Mouse (Mus musculus) limb, embryonic 13.5 days (tissue): ENCODE data around the gene Rtp2. TPM values are rescaled to one million over a fixed set of nuclear protein-coding genes. Genes with fewer than 3 reads are reported as not detected.
"Not testable (repeated sequence)": the region's sequence is repeated elsewhere in the genome, so short reads cannot be mapped to it uniquely, and the experiment has no call there.

ENCODE experiments used
- ATAC-seq: fragments of 200-750 bp; cut with Nextera tagmentation; 2 replicates; pipeline ENCODE4 v1.8.0; 2017; ENCODE audit warnings: low read depth, moderate number of reproducible peaks, moderate TSS enrichment; ENCODE audit not compliant: low FRiP score
- H3K27ac ChIP-seq: fragments of 300-500 bp; sonication (generic); 2 replicates; pipeline ENCODE4 v1.5.1; 2015; ENCODE audit warnings: inconsistent platforms, mild to moderate bottlenecking, moderate library complexity
- H3K27me3 ChIP-seq: fragments of 300-500 bp; sonication (generic); 2 replicates; pipeline ENCODE4 v1.6.1; 2015; ENCODE audit warnings: mild to moderate bottlenecking, inconsistent platforms
- H3K36me3 ChIP-seq: fragments of 300-500 bp; sonication (generic); 2 replicates; pipeline ENCODE4 v1.6.1; 2015; ENCODE audit warnings: inconsistent platforms, mild to moderate bottlenecking, moderate library complexity
- H3K4me1 ChIP-seq: fragments of 300-500 bp; sonication (generic); 2 replicates; pipeline ENCODE4 v1.6.1; 2015; ENCODE audit warnings: inconsistent platforms
- H3K4me2 ChIP-seq: fragments of 300-500 bp; sonication (generic); replicated peaks from 2 replicates; pipeline ENCODE4 v1.6.1; 2015; ENCODE audit warnings: inconsistent platforms, mild to moderate bottlenecking, moderate library complexity
- H3K4me3 ChIP-seq: fragments of 300-500 bp; sonication (generic); 2 replicates; pipeline ENCODE4 v1.5.1; 2015; ENCODE audit warnings: moderate library complexity, mild to moderate bottlenecking, inconsistent platforms
- H3K9ac ChIP-seq: fragments of 300-500 bp; sonication (generic); 2 replicates; pipeline ENCODE4 v1.6.1; 2015; ENCODE audit warnings: mild to moderate bottlenecking, inconsistent platforms
- H3K9me3 ChIP-seq: fragments of 300-500 bp; sonication (generic); 2 replicates; pipeline ENCODE4 v1.6.1; 2016; ENCODE audit warnings: inconsistent platforms
- whole genome bisulfite sequencing: fragments of 180-500 bp; shearing (Covaris S2); methylation state at CpG from one replicate; pipeline ENCODE4 v1.1.7; 2015; 5-methylcytosine and 5-hydroxymethylcytosine counted together
- polyA plus RNA-seq: library from polyadenylated mRNA; unstranded; fragments of >200 nt; fragmentation: Nextera tagmentation; extraction: Ambion mirVana; gene quantifications from 2 replicates; pipeline ENCODE4 v1.2.1, GENCODE M21; 2015

The Rtp2 gene
- polyA plus RNA-seq, 1 experiment from 2014 or later = not detected

DNA sequence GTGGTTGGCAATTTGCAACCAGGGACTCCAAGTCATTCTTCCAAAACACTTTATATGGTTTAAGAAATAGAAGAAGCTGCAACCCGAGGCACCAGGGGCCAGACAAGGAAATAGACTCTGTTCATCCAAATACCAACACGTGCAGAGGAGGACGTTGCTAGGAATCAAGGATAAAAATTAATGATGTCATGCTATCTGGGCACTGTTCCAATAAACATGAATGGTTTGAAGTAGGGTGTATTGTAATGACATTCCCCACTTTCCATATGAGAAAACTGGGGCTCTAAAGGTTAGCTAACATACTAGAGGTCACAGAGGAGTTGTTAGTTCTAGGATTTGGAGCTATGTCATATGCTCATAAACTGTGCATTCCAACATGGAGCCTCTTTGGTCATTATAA lies 12.6 kb upstream of the Rtp2 start:
- 40% methylated on average over 3 of the region's 3 CpGs for WGBS
- no peak overlapping the region for H3K4me3 ChIP-seq
- H3K4me1 ChIP-seq = no peaks in the 10 kb centered on the region
- ATAC-seq = no peak
- H3K4me2 ChIP-seq = no peak overlapping the region
- H3K27me3 ChIP-seq = no peaks in the 10 kb centered on the region
- no peaks in the 10 kb centered on the region for H3K36me3 ChIP-seq
- H3K9ac ChIP-seq = no peak overlapping the region
- no peaks in the 10 kb centered on the region for H3K9me3 ChIP-seq
- H3K27ac ChIP-seq = no peak overlapping the region

DNA sequence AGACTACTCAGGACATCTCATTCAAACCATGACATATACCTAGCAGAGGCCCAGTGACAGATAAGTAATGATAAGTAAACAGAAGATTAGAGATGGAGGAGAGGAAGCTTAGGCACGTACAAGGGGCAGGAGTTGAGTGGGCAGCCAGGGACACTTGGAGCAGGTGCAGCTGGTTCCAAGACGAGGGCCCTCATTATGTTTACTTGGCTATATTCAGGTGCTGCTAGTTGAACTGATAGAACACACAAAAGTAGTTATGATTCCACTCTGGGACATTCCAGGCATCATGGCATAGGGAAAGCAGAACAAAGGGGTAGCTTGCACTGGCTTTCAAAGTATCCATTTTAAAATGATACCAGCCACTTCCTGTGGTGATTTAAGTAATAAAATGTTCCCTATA lies 2.2 kb upstream of the Rtp2 start:
- ATAC-seq = no peak
- WGBS = 86% methylated on average over 2 of the region's 2 CpGs
- H3K4me1 ChIP-seq = no peaks in the 10 kb centered on the region
- no peak overlapping the region for H3K4me3 ChIP-seq
- H3K27ac ChIP-seq = no peak overlapping the region
- H3K4me2 ChIP-seq = no peak overlapping the region
- no peaks in the 10 kb centered on the region for H3K27me3 ChIP-seq
- H3K9ac ChIP-seq = no peak overlapping the region
- H3K36me3 ChIP-seq = no peaks in the 10 kb centered on the region
- no peaks in the 10 kb centered on the region for H3K9me3 ChIP-seq

DNA sequence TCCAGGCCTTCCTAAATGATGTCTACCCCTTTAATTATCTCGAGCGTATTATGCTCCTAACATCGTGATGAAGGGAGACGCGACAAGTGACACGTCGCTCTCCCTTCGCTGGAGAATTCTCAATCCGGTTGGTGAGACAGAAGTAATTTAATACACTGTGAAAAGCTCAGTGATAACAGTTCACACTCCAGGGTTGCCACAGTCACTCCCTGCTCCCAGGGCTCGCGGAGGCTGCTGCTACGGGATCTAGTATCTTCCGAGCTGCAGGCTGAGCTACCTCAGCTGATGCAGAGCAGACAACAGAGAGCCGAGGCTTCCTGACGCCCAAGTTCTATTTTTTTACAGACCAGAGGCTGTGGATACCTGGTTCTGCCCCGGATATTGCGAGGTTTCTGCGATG lies 919 bp downstream of the Rtp2 start:
- no peaks in the 10 kb centered on the region for H3K27me3 ChIP-seq
- H3K4me3 ChIP-seq = no peak overlapping the region
- no peak for ATAC-seq
- H3K27ac ChIP-seq = no peak overlapping the region
- H3K4me2 ChIP-seq = no peak overlapping the region
- H3K9me3 ChIP-seq = no peaks in the 10 kb centered on the region
- 73% methylated on average over 18 of the region's 18 CpGs for WGBS
- no peaks in the 10 kb centered on the region for H3K4me1 ChIP-seq
- H3K9ac ChIP-seq = no peak overlapping the region
- H3K36me3 ChIP-seq = no peaks in the 10 kb centered on the region

DNA sequence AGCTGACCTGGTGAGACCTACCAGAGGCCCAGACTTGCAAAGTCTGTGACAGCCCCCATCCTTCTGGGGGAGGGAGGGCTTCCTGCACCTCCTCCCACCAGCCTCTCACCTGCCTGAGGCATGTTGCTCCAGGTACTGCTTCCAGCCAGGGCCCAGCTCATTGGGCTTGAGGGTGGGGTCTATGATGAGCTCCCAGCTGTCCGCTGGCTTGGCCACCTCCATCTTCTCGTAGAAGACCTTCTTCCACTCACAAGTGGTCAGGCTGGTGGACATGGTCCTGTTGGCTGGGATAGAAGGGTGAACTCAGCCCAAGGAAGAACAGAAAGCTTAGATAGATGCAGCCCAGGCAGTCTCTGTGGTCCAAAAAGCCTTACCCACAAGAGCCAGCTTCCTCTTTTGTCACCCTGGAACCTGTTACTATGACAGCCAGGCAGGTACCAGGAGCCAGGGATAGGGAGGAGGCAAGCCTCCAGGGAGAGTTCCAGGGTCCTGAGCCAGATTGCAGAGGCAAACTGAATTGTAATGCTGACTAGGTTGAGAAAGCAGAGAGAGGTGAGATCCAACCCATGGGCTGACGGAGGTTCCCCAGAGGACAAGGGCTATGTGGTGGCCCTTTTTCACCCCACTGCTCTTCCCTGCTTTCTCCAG lies 1.6 kb downstream of the Rtp2 start:
- WGBS = 81% methylated on average over 3 of the region's 3 CpGs
- no peak for ATAC-seq
- no peak overlapping the region for H3K9ac ChIP-seq

DNA sequence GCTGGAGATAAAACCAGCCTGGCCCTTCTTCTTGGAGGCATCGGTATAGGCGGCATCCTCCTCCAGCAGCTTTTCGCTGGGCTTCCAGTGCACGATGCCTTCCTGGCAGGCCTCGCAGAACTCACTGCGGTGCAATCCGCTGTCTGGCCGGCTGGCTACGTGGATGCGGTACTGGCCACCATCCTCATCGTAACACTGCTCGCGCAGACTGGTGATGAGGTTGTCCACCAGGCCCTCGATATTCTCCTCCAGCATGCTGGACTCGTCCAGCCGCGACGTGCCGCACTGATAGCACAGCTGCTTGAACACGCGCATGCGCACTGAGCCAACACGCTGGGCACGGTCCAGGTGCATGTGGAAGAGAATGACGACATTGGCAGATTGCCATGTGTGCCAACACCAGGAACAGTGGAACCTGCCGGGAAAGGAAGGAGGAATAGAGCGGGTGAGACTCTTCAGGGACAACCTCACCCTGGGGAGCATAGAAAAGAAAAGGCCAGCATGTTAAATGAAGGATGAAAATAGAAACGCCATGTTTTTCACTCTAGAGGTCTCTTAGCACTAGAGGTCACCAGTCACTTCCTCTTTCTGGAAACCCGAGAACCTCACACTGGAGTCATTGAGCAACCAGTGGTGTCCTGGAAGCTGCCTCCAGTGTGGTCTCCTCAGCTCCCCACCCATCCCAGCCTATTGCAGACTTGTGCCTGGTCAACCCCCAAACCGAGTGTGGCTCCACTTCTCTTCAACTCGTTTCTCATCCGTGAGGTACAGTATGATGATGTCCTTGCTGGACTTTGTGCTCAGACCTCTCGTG lies 4.7 kb downstream of the Rtp2 start:
- Histone ChIP-seq H3K9ac (no peak overlapping the region), H3K4me2 (no peak overlapping the region), H3K27me3 (no peaks in the 10 kb centered on the region), H3K4me1 (no peaks in the 10 kb centered on the region), H3K9me3 (no peaks in the 10 kb centered on the region), H3K27ac (no peak overlapping the region), H3K4me3 (no peak overlapping the region), H3K36me3 (no peaks in the 10 kb centered on the region)
- ATAC-seq = no peak
- WGBS = 89% methylated on average over 33 of the region's 33 CpGs

More for the DNA sequence above, 1.6 kb downstream of the Rtp2 start:
- Histone ChIP-seq H3K4me2 (no peak overlapping the region), H3K27ac (no peak overlapping the region), H3K9me3 (no peaks in the 10 kb centered on the region), H3K36me3 (no peaks in the 10 kb centered on the region), H3K4me1 (no peaks in the 10 kb centered on the region), H3K27me3 (no peaks in the 10 kb centered on the region), H3K4me3 (no peak overlapping the region)

DNA sequence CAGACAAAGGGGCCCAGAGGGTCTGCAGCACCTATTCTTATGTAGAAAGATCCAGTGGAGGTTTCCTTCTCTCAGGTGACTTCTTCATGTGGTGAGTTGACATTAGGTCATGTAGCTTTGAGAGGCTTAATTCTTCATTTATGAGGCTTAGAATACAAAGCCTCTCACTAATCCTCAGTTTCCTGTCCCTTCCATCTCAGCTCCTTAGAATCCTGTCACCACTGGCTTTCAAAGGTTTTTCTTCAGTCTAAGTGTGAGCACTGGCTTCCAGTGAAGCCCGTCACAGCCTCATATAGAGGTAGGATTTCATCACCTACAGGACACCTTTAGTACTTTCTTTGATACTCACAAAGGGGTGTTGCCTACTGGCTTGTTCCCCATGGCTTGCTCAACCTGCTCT lies 9.3 kb downstream of the Rtp2 start:
- no peak for ATAC-seq
- Histone ChIP-seq H3K36me3 (no peaks in the 10 kb centered on the region), H3K9me3 (no peaks in the 10 kb centered on the region), H3K9ac (no peak overlapping the region), H3K27ac (no peak overlapping the region), H3K4me1 (no peaks in the 10 kb centered on the region), H3K4me3 (no peak overlapping the region), H3K4me2 (no peak overlapping the region), H3K27me3 (no peaks in the 10 kb centered on the region)
- 62% methylated on average over 1 of the region's 1 CpGs for WGBS

DNA sequence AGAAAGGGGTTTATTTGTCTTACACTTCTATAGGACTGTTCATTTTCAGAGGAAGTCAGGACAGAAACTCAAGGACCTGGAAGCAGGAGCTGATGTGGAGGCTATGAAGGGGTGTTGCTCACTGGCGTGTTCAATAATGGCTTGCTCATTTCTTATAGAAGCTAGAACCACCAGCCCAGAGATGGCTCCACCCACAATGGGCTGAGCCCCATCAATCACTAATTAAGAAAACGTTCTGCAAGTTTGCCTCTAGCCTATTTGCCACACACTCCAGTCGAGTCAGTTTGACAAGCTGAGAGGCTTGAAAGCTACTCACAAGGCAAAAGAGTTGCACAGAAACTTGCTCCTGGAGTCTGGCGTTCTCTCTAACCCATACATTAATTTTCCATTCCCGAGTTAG lies 10.5 kb downstream of the Rtp2 start:
- H3K27ac ChIP-seq = no peak overlapping the region
- no peak overlapping the region for H3K4me2 ChIP-seq
- H3K9ac ChIP-seq = no peak overlapping the region
- no peaks in the 10 kb centered on the region for H3K9me3 ChIP-seq
- no peak overlapping the region for H3K4me3 ChIP-seq
- no peaks in the 10 kb centered on the region for H3K27me3 ChIP-seq
- H3K36me3 ChIP-seq = no peaks in the 10 kb centered on the region
- H3K4me1 ChIP-seq = no peaks in the 10 kb centered on the region
- WGBS = 60% methylated on average over 5 of the region's 5 CpGs
- no peak for ATAC-seq

DNA sequence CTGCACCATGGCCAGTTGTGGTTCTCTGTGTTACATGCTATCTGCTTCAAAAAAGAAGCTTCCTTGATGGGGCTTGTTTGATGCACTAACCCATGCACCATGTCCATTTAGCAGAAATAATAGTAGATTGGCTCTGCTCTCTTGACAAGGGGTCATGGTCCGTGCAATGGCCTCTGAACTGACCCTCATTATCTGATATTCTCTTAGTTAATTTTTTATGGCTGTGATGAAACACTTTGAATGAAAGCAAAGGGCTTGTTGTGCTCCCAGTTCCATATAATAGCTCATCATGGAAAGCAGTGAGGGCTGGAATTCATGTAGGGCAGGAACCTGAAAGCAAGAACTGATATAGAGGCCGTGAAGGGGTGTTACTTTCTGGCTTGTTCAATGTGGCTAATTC lies 12.8 kb downstream of the Rtp2 start:
- WGBS = 86% methylated on average over 2 of the region's 2 CpGs
- Histone ChIP-seq H3K9me3 (no peaks in the 10 kb centered on the region), H3K4me3 (no peak overlapping the region)

DNA sequence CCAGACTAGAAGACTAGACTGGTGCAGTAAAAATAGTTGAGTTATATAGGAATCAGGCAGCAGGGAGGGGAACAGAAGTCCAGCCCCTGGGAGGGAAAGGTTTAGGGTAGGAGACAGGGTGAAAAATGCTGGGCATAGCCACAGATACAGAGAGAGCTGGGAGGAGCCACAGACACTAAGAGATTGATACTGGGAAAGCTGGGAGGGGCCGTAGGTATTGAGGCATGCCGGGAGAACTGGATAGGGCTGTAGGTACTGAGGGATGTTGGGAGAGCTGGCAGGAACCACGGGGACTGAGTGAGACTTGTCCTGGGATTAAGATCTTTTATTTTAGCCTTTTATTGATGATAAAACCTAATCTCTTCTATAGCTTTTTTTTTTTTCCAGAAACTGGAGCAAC lies 18.8 kb downstream of the Rtp2 start:
- Histone ChIP-seq H3K27me3 (no peaks in the 10 kb centered on the region), H3K4me3 (no peak overlapping the region), H3K4me1 (no peaks in the 10 kb centered on the region), H3K9ac (no peak overlapping the region), H3K36me3 (no peaks in the 10 kb centered on the region), H3K4me2 (no peak overlapping the region), H3K27ac (no peak overlapping the region), H3K9me3 (no peaks in the 10 kb centered on the region)
- ATAC-seq = no peak
- WGBS = 51% methylated on average over 3 of the region's 3 CpGs

More for the DNA sequence above, 12.8 kb downstream of the Rtp2 start:
- Histone ChIP-seq H3K9ac (no peak overlapping the region), H3K27me3 (no peaks in the 10 kb centered on the region), H3K36me3 (no peaks in the 10 kb centered on the region), H3K4me2 (no peak overlapping the region), H3K4me1 (no peaks in the 10 kb centered on the region), H3K27ac (no peak overlapping the region)
- ATAC-seq = no peak

DNA sequence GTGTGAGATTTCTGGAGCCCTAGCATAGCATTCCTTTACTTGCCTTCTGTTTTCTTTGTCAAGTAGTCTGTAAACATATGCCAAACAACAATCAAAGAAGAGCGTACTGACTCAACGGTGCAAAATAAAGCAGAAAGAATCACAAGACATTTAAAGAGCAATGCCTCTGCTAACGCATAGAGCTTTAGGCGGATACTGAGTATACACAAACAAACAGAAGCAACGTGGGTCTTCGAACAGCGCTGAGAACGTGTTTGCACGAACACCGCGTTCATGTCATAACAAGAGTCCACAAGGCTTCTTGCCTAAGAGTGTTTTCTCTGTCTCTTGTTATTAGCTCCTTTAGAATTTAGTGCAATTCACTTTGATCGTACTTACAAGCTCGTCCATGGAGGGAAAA lies 19.5 kb downstream of the Rtp2 start:
- WGBS = 83% methylated on average over 13 of the region's 13 CpGs
- no peak for ATAC-seq
- H3K4me2 ChIP-seq = no peak overlapping the region

DNA sequence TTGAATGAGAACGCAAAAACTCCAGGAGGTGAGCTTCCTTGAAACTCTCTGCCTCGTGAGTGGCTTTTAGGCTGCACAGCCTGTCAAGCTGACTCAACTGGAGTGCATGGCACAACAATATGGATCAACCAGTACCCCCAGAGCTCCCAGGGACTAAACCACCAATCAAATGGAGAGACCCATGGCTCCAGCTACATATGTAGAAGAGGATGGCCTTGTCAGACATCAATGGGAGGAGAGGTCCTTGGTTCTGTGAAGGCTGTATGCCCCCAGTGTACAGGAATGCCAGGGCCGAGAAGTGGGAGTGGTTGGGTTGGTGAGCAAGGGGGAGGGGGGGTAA lies 23.2 kb downstream of the Rtp2 start:
- not testable (repeated sequence) for H3K4me1 ChIP-seq, H3K4me2 ChIP-seq, ATAC-seq, H3K9ac ChIP-seq, H3K27me3 ChIP-seq, H3K4me3 ChIP-seq, H3K9me3 ChIP-seq, H3K36me3 ChIP-seq, H3K27ac ChIP-seq
- 84% methylated on average over 3 of the region's 3 CpGs for WGBS

More for the DNA sequence above, 19.5 kb downstream of the Rtp2 start:
- Histone ChIP-seq H3K4me3 (no peak overlapping the region), H3K4me1 (no peaks in the 10 kb centered on the region), H3K9me3 (no peaks in the 10 kb centered on the region), H3K36me3 (no peaks in the 10 kb centered on the region), H3K27ac (no peak overlapping the region), H3K9ac (no peak overlapping the region), H3K27me3 (no peaks in the 10 kb centered on the region)

DNA sequence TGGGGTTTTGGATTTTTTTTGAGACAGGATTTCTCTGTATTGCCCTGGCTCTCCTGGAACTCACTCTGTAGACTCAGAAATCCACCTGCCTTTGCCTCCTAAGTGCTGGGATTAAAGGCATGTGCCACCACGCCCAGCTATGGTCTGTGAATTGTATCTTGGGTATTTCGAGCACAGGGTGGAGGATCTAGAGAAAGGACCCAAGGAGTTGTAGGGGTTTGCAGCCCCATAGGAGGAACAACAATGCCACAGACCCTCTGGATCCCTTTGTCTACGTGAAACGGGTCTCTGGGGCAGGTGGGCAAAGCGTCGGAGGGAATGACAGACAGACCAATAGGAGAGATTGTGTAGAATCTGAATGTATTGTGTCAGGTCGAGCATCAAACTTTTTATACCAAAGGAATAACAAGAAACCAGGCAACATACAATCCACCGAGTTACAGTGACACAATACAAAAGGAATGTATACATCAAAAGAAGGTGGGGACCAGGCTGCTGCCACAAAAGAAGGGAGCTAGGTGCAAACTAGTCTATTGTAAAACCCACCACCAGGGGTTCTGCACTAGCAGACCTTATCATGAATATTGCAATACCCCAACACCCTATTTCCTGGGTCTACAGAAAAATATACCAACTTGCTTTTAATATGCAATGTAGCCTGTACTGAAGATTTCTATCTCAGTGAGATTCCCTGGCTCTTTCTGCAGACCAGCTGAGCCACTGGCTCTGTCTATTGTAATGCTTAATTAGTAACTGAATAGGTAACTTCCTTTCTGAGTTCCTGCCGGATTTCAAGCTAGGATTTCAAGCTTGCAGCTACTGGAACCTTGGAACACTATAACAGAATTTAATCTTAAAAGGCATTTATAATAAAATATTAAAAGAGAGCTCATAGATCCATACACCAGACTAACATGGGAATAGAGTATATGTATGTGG lies 23.8 kb downstream of the Rtp2 start:
- H3K4me1 ChIP-seq, H3K27ac ChIP-seq, H3K27me3 ChIP-seq, H3K9me3 ChIP-seq, H3K9ac ChIP-seq, H3K36me3 ChIP-seq, H3K4me2 ChIP-seq, ATAC-seq, H3K4me3 ChIP-seq: not testable (repeated sequence)
- 91% methylated on average over 9 of the region's 9 CpGs for WGBS
